Mouse (Mus musculus): ENCODE results near the gene Gclm. TPM values are rescaled to one million over a fixed set of nuclear protein-coding genes. Genes with fewer than 3 reads are reported as not detected.

The Gclm gene
- polyA plus RNA-seq, 1 experiment = 123 TPM

GRCm38 (mm10) chr3:122208296-122209225, 36.8 kb upstream of the Gclm start:
- H3K9me3 ChIP-seq (replicated peaks; ENCODE audit: control insufficient read depth, insufficient read depth, low read length, poor library complexity, severe bottlenecking) = no peaks in the 10 kb centered on the region
- no peaks in the 10 kb centered on the region for H3K27me3 ChIP-seq (ENCODE audit: control insufficient read depth, insufficient read depth, low read length, poor library complexity, severe bottlenecking)
- no peaks in the 10 kb centered on the region for H3K4me1 ChIP-seq (ENCODE audit: control insufficient read depth, insufficient read depth, low read length)
- no peak overlapping the region for H3K27ac ChIP-seq (ENCODE audit: insufficient read depth, low read length)
- TF ChIP-seq POLR2A (IDR thresholded peaks at IDR 0.05; ENCODE audit: insufficient read depth, low read length) = no peak
- no peak for TF ChIP-seq EP300 (IDR thresholded peaks at IDR 0.05; ENCODE audit: insufficient read depth, low read depth, low read length)
- TF ChIP-seq CTCF (IDR thresholded peaks at IDR 0.05; ENCODE audit: low read depth, low read length) = no peak
- H3K36me3 ChIP-seq (ENCODE audit: control insufficient read depth, insufficient read depth, low read length, poor library complexity, severe bottlenecking) = no peaks in the 10 kb centered on the region
- no peak overlapping the region for H3K9ac ChIP-seq (ENCODE audit: low read depth, poor library complexity, severe bottlenecking)
- H3K4me3 ChIP-seq (ENCODE audit: low read depth, low read length) = no peak overlapping the region

- no peaks in the 10 kb centered on the region for H3K4me1 ChIP-seq (ENCODE audit: control insufficient read depth, insufficient read depth, low read length)
- H3K9me3 ChIP-seq (replicated peaks; ENCODE audit: control insufficient read depth, insufficient read depth, low read length, poor library complexity, severe bottlenecking) = no peaks in the 10 kb centered on the region
- no peak overlapping the region for H3K4me3 ChIP-seq (ENCODE audit: low read depth, low read length)
- no peaks in the 10 kb centered on the region for H3K27me3 ChIP-seq (ENCODE audit: control insufficient read depth, insufficient read depth, low read length, poor library complexity, severe bottlenecking)
- no peak overlapping the region for H3K9ac ChIP-seq (ENCODE audit: low read depth, poor library complexity, severe bottlenecking)
- H3K27ac ChIP-seq (ENCODE audit: insufficient read depth, low read length) = no peak overlapping the region
- TF ChIP-seq CTCF (IDR thresholded peaks at IDR 0.05; ENCODE audit: low read depth, low read length) (no peak), POLR2A (IDR thresholded peaks at IDR 0.05; ENCODE audit: insufficient read depth, low read length) (no peak), EP300 (IDR thresholded peaks at IDR 0.05; ENCODE audit: insufficient read depth, low read depth, low read length) (no peak)
- no peaks in the 10 kb centered on the region for H3K36me3 ChIP-seq (ENCODE audit: control insufficient read depth, insufficient read depth, low read length, poor library complexity, severe bottlenecking)
Observed at GRCm38 (mm10) chr3:122209511-122209910, 35.8 kb upstream of the Gclm start.

GRCm38 (mm10) chr3:122210434-122210833, 34.9 kb upstream of the Gclm start:
- no peaks in the 10 kb centered on the region for H3K27me3 ChIP-seq (ENCODE audit: control insufficient read depth, insufficient read depth, low read length, poor library complexity, severe bottlenecking)
- no peaks in the 10 kb centered on the region for H3K4me1 ChIP-seq (ENCODE audit: control insufficient read depth, insufficient read depth, low read length)
- H3K36me3 ChIP-seq (ENCODE audit: control insufficient read depth, insufficient read depth, low read length, poor library complexity, severe bottlenecking) = no peaks in the 10 kb centered on the region
- H3K27ac ChIP-seq (ENCODE audit: insufficient read depth, low read length) = no peak overlapping the region
- no peak for TF ChIP-seq CTCF (IDR thresholded peaks at IDR 0.05; ENCODE audit: low read depth, low read length)
- H3K9me3 ChIP-seq (replicated peaks; ENCODE audit: control insufficient read depth, insufficient read depth, low read length, poor library complexity, severe bottlenecking) = no peaks in the 10 kb centered on the region
- H3K9ac ChIP-seq (ENCODE audit: low read depth, poor library complexity, severe bottlenecking) = no peak overlapping the region
- no peak overlapping the region for H3K4me3 ChIP-seq (ENCODE audit: low read depth, low read length)

- H3K9me3 ChIP-seq (replicated peaks; ENCODE audit: control insufficient read depth, insufficient read depth, low read length, poor library complexity, severe bottlenecking) = no peaks in the 10 kb centered on the region
- TF ChIP-seq POLR2A (IDR thresholded peaks at IDR 0.05; ENCODE audit: insufficient read depth, low read length) = no peak
- no peak for TF ChIP-seq CTCF (IDR thresholded peaks at IDR 0.05; ENCODE audit: low read depth, low read length)
- no peak for TF ChIP-seq EP300 (IDR thresholded peaks at IDR 0.05; ENCODE audit: insufficient read depth, low read depth, low read length)
- H3K36me3 ChIP-seq (ENCODE audit: control insufficient read depth, insufficient read depth, low read length, poor library complexity, severe bottlenecking) = no peaks in the 10 kb centered on the region
- no peaks in the 10 kb centered on the region for H3K27me3 ChIP-seq (ENCODE audit: control insufficient read depth, insufficient read depth, low read length, poor library complexity, severe bottlenecking)
- no peak overlapping the region for H3K9ac ChIP-seq (ENCODE audit: low read depth, poor library complexity, severe bottlenecking)
- no peak overlapping the region for H3K27ac ChIP-seq (ENCODE audit: insufficient read depth, low read length)
- no peak overlapping the region for H3K4me3 ChIP-seq (ENCODE audit: low read depth, low read length)
- no peaks in the 10 kb centered on the region for H3K4me1 ChIP-seq (ENCODE audit: control insufficient read depth, insufficient read depth, low read length)
Observed at GRCm38 (mm10) chr3:122210846-122211245, 34.5 kb upstream of the Gclm start.

- Histone ChIP-seq H3K9me3 (replicated peaks; ENCODE audit: control insufficient read depth, insufficient read depth, low read length, poor library complexity, severe bottlenecking) (no peaks in the 10 kb centered on the region), H3K36me3 (ENCODE audit: control insufficient read depth, insufficient read depth, low read length, poor library complexity, severe bottlenecking) (no peaks in the 10 kb centered on the region), H3K27ac (ENCODE audit: insufficient read depth, low read length) (0 out of 2 replicates have a peak overlapping the region, but pooled peaks have one; percentile 35), H3K4me1 (ENCODE audit: control insufficient read depth, insufficient read depth, low read length) (no peaks in the 10 kb centered on the region), H3K27me3 (ENCODE audit: control insufficient read depth, insufficient read depth, low read length, poor library complexity, severe bottlenecking) (no peaks in the 10 kb centered on the region), H3K9ac (ENCODE audit: low read depth, poor library complexity, severe bottlenecking) (no peak overlapping the region), H3K4me3 (ENCODE audit: low read depth, low read length) (no peak overlapping the region)
- TF ChIP-seq EP300 (IDR thresholded peaks at IDR 0.05; ENCODE audit: insufficient read depth, low read depth, low read length) (no peak), CTCF (IDR thresholded peaks at IDR 0.05; ENCODE audit: low read depth, low read length) (no peak), POLR2A (IDR thresholded peaks at IDR 0.05; ENCODE audit: insufficient read depth, low read length) (no peak)
Observed at GRCm38 (mm10) chr3:122211446-122212125, 33.8 kb upstream of the Gclm start.
